ENCODE assay signal across 31 mouse cellular contexts in genomic region chr14:79957789-79958487, GRCm38 (mm10). TPM values are rescaled to one million over a fixed set of nuclear protein-coding genes. Genes with fewer than 3 reads are reported as not detected.
DNase-seq lines count a peak whose midpoint lies in the region; ATAC-seq and TF ChIP-seq lines count a peak whose summit lies in the region.
"Had no signal": no experiment of that assay in that cellular context is flagged by ENCODE, and none has a peak within 500 bp of the region (broad histone marks: within the 10 kb centered on the region; RNA-seq: fewer than 3 reads in every experiment).

No protein-coding gene starts in this region.

- TF ChIP-seq CTCF in forebrain, postnatal 0 days (IDR thresholded peaks at IDR 0.05; ENCODE audit: low read depth): no peak

- DNase-seq in forebrain, postnatal 0 days: no peak
- DNase-seq in neural tube, embryonic 10.5 days (ENCODE audit: extremely low spot score, low spot score): no peak
- DNase-seq: adrenal gland, postnatal 36 days; cerebellum, adult 11 months; gastrocnemius, postnatal 25 days; heart, adult 18-20 months; heart, postnatal 10 days; kidney, adult 9 months; lung, embryonic 14.5 days; lung, postnatal 36 days; spleen, adult 18-20 months had no signal

- no peak overlapping the region for H3K27ac ChIP-seq in forebrain, postnatal 0 days (ENCODE audit: low read depth, low read length)
- H3K27ac ChIP-seq in forebrain, embryonic 13.5 days: no peak overlapping the region
- H3K27ac ChIP-seq in neural tube, embryonic 12.5 days: no peak overlapping the region
- peak overlapping the region; percentile 25; the same call in 1 of the 2 replicates for H3K27ac ChIP-seq in limb, embryonic 12.5 days
- H3K27ac ChIP-seq in intestine, embryonic 16.5 days (ENCODE audit: low read length): no peak overlapping the region
- H3K27ac ChIP-seq: embryonic facial prominence, embryonic 12.5 days; layer of hippocampus, adult 2 months; limb, embryonic 15.5 days; liver, embryonic 14.5 days; midbrain, embryonic 13.5 days had no signal

- no peaks in the 10 kb centered on the region for H3K36me3 ChIP-seq in forebrain, postnatal 0 days (ENCODE audit: insufficient read depth)
- H3K36me3 ChIP-seq in forebrain, embryonic 13.5 days (ENCODE audit: poor library complexity, severe bottlenecking): no peaks in the 10 kb centered on the region
- no peaks in the 10 kb centered on the region for H3K36me3 ChIP-seq in neural tube, embryonic 12.5 days
- no peaks in the 10 kb centered on the region for H3K36me3 ChIP-seq in limb, embryonic 12.5 days
- H3K36me3 ChIP-seq in intestine, embryonic 16.5 days (ENCODE audit: control insufficient read depth, insufficient read depth, low read length): no peaks in the 10 kb centered on the region
- H3K36me3 ChIP-seq: embryonic facial prominence, embryonic 12.5 days; G1E; heart, embryonic 12.5 days; limb, embryonic 15.5 days; midbrain, embryonic 13.5 days had no signal

- no peak overlapping the region for H3K9ac ChIP-seq in forebrain, postnatal 0 days
- H3K9ac ChIP-seq in forebrain, embryonic 13.5 days: no peak overlapping the region
- no peak overlapping the region for H3K9ac ChIP-seq in neural tube, embryonic 12.5 days
- no peak overlapping the region for H3K9ac ChIP-seq in limb, embryonic 12.5 days (replicated peaks)
- no peak overlapping the region for H3K9ac ChIP-seq in intestine, embryonic 16.5 days (ENCODE audit: low read depth, low read length)
- H3K9ac ChIP-seq: embryonic facial prominence, embryonic 12.5 days; heart, embryonic 12.5 days; limb, embryonic 15.5 days; liver, embryonic 14.5 days; lung, embryonic 14.5 days; midbrain, embryonic 13.5 days had no signal

- no peaks in the 10 kb centered on the region for H3K9me3 ChIP-seq in forebrain, postnatal 0 days (ENCODE audit: low read length)
- no peaks in the 10 kb centered on the region for H3K9me3 ChIP-seq in forebrain, embryonic 13.5 days (replicated peaks)
- no peaks in the 10 kb centered on the region for H3K9me3 ChIP-seq in neural tube, embryonic 12.5 days
- H3K9me3 ChIP-seq in limb, embryonic 12.5 days: no peaks in the 10 kb centered on the region
- H3K9me3 ChIP-seq in intestine, embryonic 16.5 days (ENCODE audit: control insufficient read depth, low read length): no peaks in the 10 kb centered on the region
- H3K9me3 ChIP-seq: embryonic facial prominence, embryonic 12.5 days; heart, embryonic 12.5 days; limb, embryonic 15.5 days; midbrain, embryonic 13.5 days had no signal

- peak; percentile 62; the same call in 1 of the 2 replicates for ATAC-seq in forebrain, postnatal 0 days
- no peak for ATAC-seq in forebrain, embryonic 13.5 days
- ATAC-seq in neural tube, embryonic 12.5 days (ENCODE audit: low FRiP score, low read depth): 0 out of 2 replicates have a peak, but pooled peaks have one; percentile 25
- ATAC-seq in limb, embryonic 12.5 days (ENCODE audit: insufficient number of reproducible peaks, insufficient read depth, low FRiP score, low TSS enrichment, low read depth): peak; percentile 65; the same call in 1 of the 2 replicates
- ATAC-seq in CD4-positive, CD25-positive, alpha-beta regulatory T cell, adult 4 months: no peak
- no peak for ATAC-seq in intestine, embryonic 16.5 days
- ATAC-seq: inflammation-experienced regulatory T-cells, adult 6 months; midbrain, embryonic 13.5 days; Patski had no signal

- no peak overlapping the region for H3K4me3 ChIP-seq in forebrain, postnatal 0 days (ENCODE audit: low read depth, low read length)
- H3K4me3 ChIP-seq in forebrain, embryonic 13.5 days: no peak overlapping the region
- no peak overlapping the region for H3K4me3 ChIP-seq in neural tube, embryonic 12.5 days
- H3K4me3 ChIP-seq in limb, embryonic 12.5 days (replicated peaks): no peak overlapping the region
- no peak overlapping the region for H3K4me3 ChIP-seq in intestine, embryonic 16.5 days (ENCODE audit: low read length)
- H3K4me3 ChIP-seq: embryonic facial prominence, embryonic 12.5 days; heart, embryonic 12.5 days; layer of hippocampus, adult 2 months; limb, embryonic 15.5 days; megakaryocyte, embryonic 14.5 days; midbrain, embryonic 13.5 days had no signal

- no peaks in the 10 kb centered on the region for H3K4me1 ChIP-seq in forebrain, postnatal 0 days (ENCODE audit: insufficient read depth)
- 0 out of 2 replicates have a peak, but pooled peaks cover 3% of the 10 kb centered on the region for H3K4me1 ChIP-seq in forebrain, embryonic 13.5 days
- H3K4me1 ChIP-seq in neural tube, embryonic 12.5 days: peaks cover 4% of the 10 kb centered on the region; the same call in 1 of the 2 replicates
- H3K4me1 ChIP-seq in limb, embryonic 12.5 days (replicated peaks): peaks cover 11% of the 10 kb centered on the region
- H3K4me1 ChIP-seq in intestine, embryonic 16.5 days (ENCODE audit: control insufficient read depth, insufficient read depth, low read length): no peaks in the 10 kb centered on the region
- H3K4me1 ChIP-seq: embryonic facial prominence, embryonic 12.5 days; heart, embryonic 12.5 days; megakaryocyte, embryonic 14.5 days had no signal

- WGBS in forebrain, postnatal 0 days: 63% methylated on average over 15 of the region's 15 CpGs
- WGBS in forebrain, embryonic 13.5 days: 83% methylated on average over 15 of the region's 15 CpGs
- WGBS in neural tube, embryonic 12.5 days: 42% methylated on average over 15 of the region's 15 CpGs
- 36% methylated on average over 15 of the region's 15 CpGs for WGBS in limb, embryonic 12.5 days
- 71% methylated on average over 15 of the region's 15 CpGs for WGBS in intestine, embryonic 16.5 days

- no peaks in the 10 kb centered on the region for H3K27me3 ChIP-seq in forebrain, postnatal 0 days (ENCODE audit: insufficient read depth, low read length)
- H3K27me3 ChIP-seq in forebrain, embryonic 13.5 days: no peaks in the 10 kb centered on the region
- no peaks in the 10 kb centered on the region for H3K27me3 ChIP-seq in neural tube, embryonic 12.5 days (replicated peaks)
- peaks cover 3% of the 10 kb centered on the region; the same call in 1 of the 2 replicates for H3K27me3 ChIP-seq in limb, embryonic 12.5 days
- H3K27me3 ChIP-seq in intestine, embryonic 16.5 days (replicated peaks; ENCODE audit: control insufficient read depth, insufficient read depth, low read length): no peaks in the 10 kb centered on the region; the same call in 1 of the 2 replicates
- H3K27me3 ChIP-seq: CH12.LX; embryonic facial prominence, embryonic 12.5 days; heart, embryonic 12.5 days; limb, embryonic 15.5 days; megakaryocyte, embryonic 14.5 days; midbrain, embryonic 13.5 days had no signal

- no peak overlapping the region for H3K4me2 ChIP-seq in forebrain, postnatal 0 days (ENCODE audit: low read depth)
- H3K4me2 ChIP-seq in forebrain, embryonic 13.5 days: no peak overlapping the region
- no peak overlapping the region for H3K4me2 ChIP-seq in neural tube, embryonic 12.5 days (replicated peaks)
- peak overlapping the region; percentile 28 for H3K4me2 ChIP-seq in limb, embryonic 12.5 days
- no peak overlapping the region for H3K4me2 ChIP-seq in intestine, embryonic 16.5 days (ENCODE audit: low read depth, low read length)
- H3K4me2 ChIP-seq: embryonic facial prominence, embryonic 12.5 days; heart, embryonic 12.5 days; limb, embryonic 15.5 days; lung, embryonic 14.5 days; midbrain, embryonic 13.5 days had no signal

RNA-seq across cellular contexts. Expression of gene Olfm4, which starts 25.9 kb away (rescaled TPM):
- 1.7 and 2.5 TPM in 2 replicates for total RNA-seq in forebrain, postnatal 0 days (2014; rRNA removed)
- polyA plus RNA-seq in forebrain, postnatal 0 days (2015; fragmentation: Nextera tagmentation; extraction: Ambion mirVana): 1.7 and 2.3 TPM in 2 replicates
- polyA plus RNA-seq in forebrain, embryonic 13.5 days (2015; fragmentation: Nextera tagmentation; extraction: Ambion mirVana): 0.56 and 0.62 TPM in 2 replicates
- 1.1 and 1.8 TPM in 2 replicates for polyA plus RNA-seq in neural tube, embryonic 12.5 days (2016; fragmentation: Nextera tagmentation; extraction: Ambion mirVana)
- polyA plus RNA-seq in limb, embryonic 12.5 days (2016; fragmentation: Nextera tagmentation; extraction: Ambion mirVana): 0.24 and 0.41 TPM in 2 replicates
- not detected for polyA plus RNA-seq in CD4-positive, CD25-positive, alpha-beta regulatory T cell, adult 4 months (2017; shearing (Covaris generic))
- 11.5 and 13.1 TPM in 2 replicates for polyA plus RNA-seq in intestine, embryonic 16.5 days (2015; fragmentation: Nextera tagmentation; extraction: Ambion mirVana)
- total RNA-seq: adrenal gland, adult 18-20 months; adrenal gland, postnatal 36 days; gastrocnemius, postnatal 25 days; heart, adult 18-20 months; monocyte, adult 5-6 weeks had no signal
- polyA plus RNA-seq: G1E; inflammation-experienced regulatory T-cells, adult 6 months; Patski; testis, adult 2 months; urinary bladder, adult 2 months had no signal

Comparison
In these comparisons a context has a peak if more than half of its experiments do, and no peak if none do; other contexts are left out.
1. ATAC-seq: peak in forebrain, postnatal 0 days (single experiment), neural tube, embryonic 12.5 days (single experiment) and limb, embryonic 12.5 days (single experiment); none in forebrain, embryonic 13.5 days (single experiment), CD4-positive, CD25-positive, alpha-beta regulatory T cell, adult 4 months (single experiment) and intestine, embryonic 16.5 days (single experiment).